Mouse (Mus musculus) G1E (cell line): ENCODE data around the gene Ifnz.
"Not testable (repeated sequence)": the region's sequence is repeated elsewhere in the genome, so short reads cannot be mapped to it uniquely, and the experiment has no call there.

Experiments used
- CTCF ChIP-seq: IDR thresholded peaks from 2 replicates; pipeline ENCODE4 v1.5.1; 2012; ENCODE audit warnings: low read depth, low read length, inconsistent platforms, mixed read lengths
- GATA1 ChIP-seq: IDR thresholded peaks from 2 replicates; pipeline ENCODE4 v1.6.1; 2012; ENCODE audit warnings: borderline replicate concordance, low read length, inconsistent platforms, mixed read lengths
- GATA2 ChIP-seq: IDR thresholded peaks from 2 replicates; pipeline ENCODE4 v1.6.1; 2012; ENCODE audit warnings: low read depth, low read length, inconsistent platforms, borderline replicate concordance
- POLR2AphosphoS5 ChIP-seq: IDR thresholded peaks from 2 replicates; pipeline ENCODE4 v1.6.1; 2012; ENCODE audit warnings: low read depth, low read length, inconsistent platforms; ENCODE audit not compliant: insufficient replicate concordance
- TAL1 ChIP-seq: conservative IDR thresholded peaks from 2 replicates; pipeline ENCODE4 v1.6.1; 2012; ENCODE audit warnings: low read depth, low read length, inconsistent platforms, mixed read lengths

DNA sequence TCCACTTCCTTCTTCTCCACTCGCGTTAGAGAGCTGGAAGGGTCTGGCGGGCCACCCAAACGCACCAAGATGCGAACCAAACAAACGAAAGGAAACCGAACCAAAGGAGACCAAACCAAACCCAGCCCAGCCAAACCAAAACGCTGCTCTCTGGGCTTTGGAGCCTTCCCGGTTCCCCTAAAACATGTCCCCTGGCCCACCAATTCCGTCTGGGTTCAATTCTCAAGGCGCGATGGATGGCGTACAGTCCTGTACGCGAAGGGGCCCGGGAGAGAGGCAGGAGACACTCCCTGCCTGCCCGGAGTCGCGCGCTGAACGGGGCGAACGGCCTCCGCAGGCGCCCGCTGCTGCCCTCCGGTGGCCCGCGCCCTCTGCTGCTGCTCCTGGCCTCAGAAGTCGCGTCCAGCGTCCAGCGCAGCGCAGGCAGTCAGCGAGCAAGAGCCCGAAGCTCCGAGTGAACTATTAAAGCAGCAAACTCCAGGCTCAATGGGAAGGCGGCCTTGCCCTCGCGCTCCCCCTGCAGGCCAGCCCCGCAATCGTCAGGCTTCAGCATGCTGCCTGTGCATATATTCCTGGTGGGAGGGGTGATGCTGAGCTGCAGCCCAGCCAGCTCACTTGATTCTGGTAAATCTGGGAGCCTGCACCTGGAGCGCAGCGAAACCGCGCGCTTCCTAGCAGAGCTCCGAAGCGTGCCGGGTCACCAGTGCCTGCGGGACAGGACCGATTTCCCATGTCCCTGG lies 12.2 kb downstream of the Ifnz start, which contains the start of gene Gm13275:
- not testable (repeated sequence) for TF ChIP-seq CTCF, GATA1, TAL1, GATA2, POLR2AphosphoS5
